Mouse (Mus musculus) cerebellum, postnatal 25 days (tissue): ENCODE results near the gene Sec62.
"Not testable (repeated sequence)": the region's sequence is repeated elsewhere in the genome, so short reads cannot be mapped to it uniquely, and the experiment has no call there.

Source experiments
- DNase-seq, 2 experiments: peaks; one replicate each; pipeline ENCODE4 v3.0.0; 2021; ENCODE audit warnings: mixed read lengths in 2 of 2

The Sec62 gene

DNA sequence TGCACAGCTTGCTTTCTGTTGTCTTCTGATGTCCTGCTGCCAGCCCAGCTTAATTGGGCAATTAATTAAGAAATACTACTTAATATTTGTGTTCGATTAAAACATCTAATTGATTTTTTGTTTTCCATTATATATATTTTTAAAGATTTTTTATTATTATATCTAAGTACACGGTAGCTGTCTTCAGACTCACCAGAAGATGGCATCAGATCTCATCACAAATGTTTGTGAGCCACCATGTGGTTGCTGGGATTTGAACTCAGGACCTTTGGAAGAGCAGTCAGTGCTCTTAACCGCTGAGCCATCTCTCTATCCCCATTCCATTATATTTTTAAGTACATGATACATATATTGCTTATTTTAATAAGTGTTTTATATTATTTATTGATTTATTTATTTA is 40.6 kb downstream of the Sec62 start:
- DNase-seq: no peak

GRCm38 (mm10) chr3:30845755-30846154 is 53.1 kb downstream of the Sec62 start:
- no peak for DNase-seq

DNA sequence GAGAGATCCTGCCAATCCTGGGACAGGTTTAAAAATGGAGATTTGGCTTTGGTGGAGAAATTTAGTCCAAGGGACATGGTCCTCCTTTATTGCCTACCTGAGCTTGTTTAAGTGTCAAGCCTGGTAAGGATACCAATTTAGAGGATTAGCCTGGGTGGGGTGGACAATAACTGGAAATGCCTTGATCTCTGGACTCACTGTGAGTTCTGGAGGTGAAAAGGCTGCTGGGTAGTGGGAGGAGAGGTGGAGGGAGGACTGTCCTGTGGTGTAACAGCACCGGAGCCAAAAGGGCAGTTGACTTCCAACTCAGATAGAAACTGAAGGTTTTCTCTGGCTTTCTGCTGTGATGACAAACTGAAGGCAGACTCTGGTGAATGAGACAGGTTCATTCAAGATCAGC is 54.7 kb downstream of the Sec62 start:
- DNase-seq: no peak

GRCm38 (mm10) chr3:30851422-30851821 is 58.7 kb downstream of the Sec62 start:
- no peak for DNase-seq

DNA sequence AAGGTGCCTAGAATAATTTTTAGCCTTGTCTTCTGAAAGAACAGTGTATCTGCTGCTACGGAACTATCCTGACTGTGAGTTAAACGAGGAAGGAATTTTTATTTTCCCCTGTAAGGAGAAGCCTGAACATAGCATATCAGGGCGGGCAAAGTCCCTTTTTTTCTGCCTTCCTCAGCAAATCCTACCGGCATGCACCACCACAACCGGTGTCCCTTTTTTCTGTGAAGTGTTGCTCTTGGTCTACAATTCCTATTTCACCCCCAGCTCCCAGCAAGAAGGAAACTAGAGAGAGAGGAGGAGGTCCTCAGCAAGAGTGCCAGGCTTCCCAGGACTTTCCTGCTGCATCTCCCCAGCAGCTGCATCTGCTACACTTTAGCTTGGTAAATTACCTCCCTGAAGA is 60.9 kb downstream of the Sec62 start:
- DNase-seq: no peak

- DNase-seq: peak; percentile 55 to 74
These were observed 63.2 kb downstream of the Sec62 start, which contains the start of gene Gpr160 for GRCm38 (mm10) chr3:30855604-30856458. Gene Gpr160, plus strand, starts transcription at chr3:30855950.

- DNase-seq: not testable (repeated sequence)
These were observed 66.9 kb downstream of the Sec62 start for GRCm38 (mm10) chr3:30859599-30859998.

GRCm38 (mm10) chr3:30860705-30861104 is 68.0 kb downstream of the Sec62 start:
- no peak for DNase-seq

GRCm38 (mm10) chr3:30863712-30864435 is 71.2 kb downstream of the Sec62 start:
- no peak for DNase-seq

DNA sequence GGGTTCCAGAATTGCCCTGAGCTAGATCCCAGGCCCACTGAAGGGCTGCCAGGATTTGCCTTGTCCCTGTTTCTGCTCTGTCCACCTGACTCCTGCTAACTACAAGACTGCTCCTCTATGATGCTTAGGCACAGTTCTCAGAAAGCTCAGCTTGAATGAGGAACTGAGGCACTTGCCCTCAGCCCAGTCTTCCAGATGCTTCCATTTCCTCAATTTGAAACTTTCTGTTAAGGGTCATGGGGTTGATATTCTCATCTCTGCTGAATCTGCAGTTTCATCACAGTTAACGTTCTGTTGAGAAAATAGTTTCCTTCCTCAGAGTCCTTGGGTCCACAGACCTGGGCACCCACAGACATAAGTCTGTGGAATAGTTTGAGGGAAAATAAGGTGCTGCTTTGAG is 72.0 kb downstream of the Sec62 start:
- DNase-seq: no peak

- DNase-seq: no peak
These were observed 75.5 kb downstream of the Sec62 start for GRCm38 (mm10) chr3:30868176-30868575.

- DNase-seq: no peak
These were observed 76.0 kb downstream of the Sec62 start for GRCm38 (mm10) chr3:30868625-30869024.

DNA sequence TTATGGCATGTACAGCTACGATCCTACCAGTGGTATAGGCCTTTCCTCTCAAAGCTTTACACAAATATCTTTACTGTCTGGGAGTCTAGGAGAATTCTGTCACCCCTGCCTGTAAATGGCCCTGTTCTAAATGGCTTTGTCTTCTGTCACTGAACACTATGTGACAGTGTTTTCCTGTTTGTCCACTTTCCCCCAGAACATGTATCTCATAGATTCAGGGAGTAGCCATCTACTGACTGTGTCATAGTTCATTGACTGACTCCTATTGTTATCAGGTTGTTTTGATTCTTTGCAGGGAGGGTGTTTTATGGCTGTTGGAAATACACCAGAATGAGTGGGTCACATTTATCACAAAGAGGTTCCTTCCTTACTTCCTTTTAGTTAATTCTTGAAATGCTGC is 77.3 kb downstream of the Sec62 start:
- DNase-seq: no peak
